ENCODE assay signal across 8 mouse cellular contexts in the genomic region with DNA sequence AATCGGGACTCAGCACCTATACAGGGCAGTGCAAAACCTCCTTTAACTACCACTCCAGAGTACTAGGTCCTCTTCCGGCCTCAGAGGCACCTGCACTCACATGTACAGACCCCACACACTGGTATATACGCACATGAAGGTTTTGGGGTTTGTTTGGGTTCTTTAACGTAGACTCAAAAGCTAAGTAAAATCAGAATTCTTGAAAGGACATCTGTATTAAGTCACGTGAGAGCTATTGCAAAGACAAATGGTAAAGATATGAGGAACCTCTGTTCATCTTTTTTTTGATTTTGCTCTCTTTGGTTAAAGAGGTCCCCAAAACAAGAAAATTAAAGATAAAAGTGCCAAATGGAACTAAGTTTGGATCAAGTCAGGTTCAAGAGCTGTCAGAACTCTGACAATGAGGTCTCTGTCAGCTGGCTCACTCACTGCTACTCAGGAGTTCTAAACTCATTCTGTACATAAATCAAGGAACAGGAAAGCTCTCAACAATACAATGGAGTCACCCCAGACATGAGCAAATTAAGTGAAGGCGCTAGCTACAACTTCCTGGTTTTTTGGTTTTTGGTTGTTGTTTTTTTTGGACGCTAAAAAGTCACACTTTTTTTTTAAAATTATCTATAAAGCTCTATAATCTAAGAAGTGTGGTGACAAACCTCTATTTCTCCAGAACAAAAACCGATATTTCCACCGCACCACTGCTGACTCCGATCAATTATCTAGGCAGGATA. TPM values are rescaled to one million over a fixed set of nuclear protein-coding genes. Genes with fewer than 3 reads are reported as not detected.
DNase-seq lines count a peak whose midpoint lies in the region; ATAC-seq and TF ChIP-seq lines count a peak whose summit lies in the region.

No protein-coding gene starts in this region.

- peaks cover 8% of the 10 kb centered on the region for H3K4me1 ChIP-seq in thymus, adult 2 months (replicated peaks; ENCODE audit: control insufficient read depth, insufficient read depth, low read length)
- H3K4me1 ChIP-seq in limb, embryonic 13.5 days: peaks cover 10% of the 10 kb centered on the region
- H3K4me1 ChIP-seq in stomach, embryonic 15.5 days: peaks cover 6% of the 10 kb centered on the region; the same call in 1 of the 2 replicates

- H3K9me3 ChIP-seq in limb, embryonic 13.5 days: no peaks in the 10 kb centered on the region
- no peaks in the 10 kb centered on the region for H3K9me3 ChIP-seq in stomach, embryonic 15.5 days

- H3K4me2 ChIP-seq in limb, embryonic 13.5 days (replicated peaks): peak overlapping the region; percentile 68
- H3K4me2 ChIP-seq in stomach, embryonic 15.5 days: peak overlapping the region; percentile 52

- H3K4me3 ChIP-seq in thymus, adult 2 months (ENCODE audit: control insufficient read depth, insufficient read depth, low read length): peak overlapping the region; percentile 92
- H3K4me3 ChIP-seq in limb, embryonic 13.5 days: peak overlapping the region; percentile 98
- H3K4me3 ChIP-seq in stomach, embryonic 15.5 days (replicated peaks): peak overlapping the region; percentile 99

- no peaks in the 10 kb centered on the region for H3K27me3 ChIP-seq in thymus, adult 2 months (ENCODE audit: control insufficient read depth, insufficient read depth, low read length)
- H3K27me3 ChIP-seq in limb, embryonic 13.5 days: no peaks in the 10 kb centered on the region
- H3K27me3 ChIP-seq in stomach, embryonic 15.5 days (replicated peaks): no peaks in the 10 kb centered on the region

- TF ChIP-seq CTCF in thymus, adult 2 months (IDR thresholded peaks at IDR 0.05; ENCODE audit: borderline replicate concordance, control insufficient read depth, extremely low read depth, insufficient read depth, low read length, poor library complexity): no peak

- H3K27ac ChIP-seq in thymus, adult 2 months (ENCODE audit: control insufficient read depth, insufficient read depth, low read length): peak overlapping the region; percentile 67; the same call in 1 of the 2 replicates
- no peak overlapping the region for H3K27ac ChIP-seq in limb, embryonic 13.5 days
- H3K27ac ChIP-seq in stomach, embryonic 15.5 days: peak overlapping the region; percentile 99

- WGBS in thymus, adult 2 months: 22% methylated on average over 10 of the region's 10 CpGs
- 40% methylated on average over 10 of the region's 10 CpGs for WGBS in limb, embryonic 13.5 days
- WGBS in stomach, embryonic 15.5 days: 31% methylated on average over 10 of the region's 10 CpGs

- DNase-seq in CD4-positive, CD25-positive, alpha-beta regulatory T cell, adult 2 months (ENCODE audit: low read depth, low spot score): peak; percentile 24
- DNase-seq in thymus, adult 2 months: no peak
- no peak for DNase-seq in thymus, postnatal 4 days
- no peak for DNase-seq in spleen, postnatal 36 days (ENCODE audit: low spot score in 2 of 2)
- DNase-seq in urinary bladder, adult 18-20 months (ENCODE audit: low spot score in 2 of 2): no peak

- no peak for ATAC-seq in CD4-positive, CD25-positive, alpha-beta regulatory T cell, adult 4 months
- no peak for ATAC-seq in limb, embryonic 13.5 days (ENCODE audit: low FRiP score, low read depth)
- no peak for ATAC-seq in stomach, embryonic 15.5 days (ENCODE audit: insufficient read depth, low FRiP score, low read depth)

- peaks cover 6% of the 10 kb centered on the region; the same call in 1 of the 2 replicates for H3K36me3 ChIP-seq in thymus, adult 2 months (ENCODE audit: control insufficient read depth, insufficient read depth, low read length)
- H3K36me3 ChIP-seq in limb, embryonic 13.5 days: peaks cover 14% of the 10 kb centered on the region; the same call in 1 of the 2 replicates
- no peaks in the 10 kb centered on the region for H3K36me3 ChIP-seq in stomach, embryonic 15.5 days

- no peak for TF ChIP-seq POLR2A in thymus, adult 2 months (IDR thresholded peaks at IDR 0.05; ENCODE audit: control insufficient read depth, extremely low read depth, insufficient read depth, low read length, poor library complexity)

- H3K9ac ChIP-seq in limb, embryonic 13.5 days: peak overlapping the region; percentile 97
- peak overlapping the region; percentile 99 for H3K9ac ChIP-seq in stomach, embryonic 15.5 days

RNA-seq across cellular contexts. Expression of a gene that starts 1.1 kb away (rescaled TPM):
- polyA plus RNA-seq in CD4-positive, CD25-positive, alpha-beta regulatory T cell, adult 4 months (2017; shearing (Covaris generic)): 10 to 100 TPM; 22.9 to 28.5 TPM
- 94.5 and 111 TPM in 2 replicates for polyA plus RNA-seq in thymus, adult 2 months (2012; rRNA removed)
- 27.1 and 29.1 TPM in 2 replicates for polyA plus RNA-seq in limb, embryonic 13.5 days (2015; fragmentation: Nextera tagmentation; extraction: Ambion mirVana)
- polyA plus RNA-seq in stomach, embryonic 15.5 days (2015; fragmentation: Nextera tagmentation; extraction: Ambion mirVana): 24.3 and 27.5 TPM in 2 replicates

RNA-seq across cellular contexts. Expression of a gene that starts 40.1 kb away (rescaled TPM):
- polyA plus RNA-seq in CD4-positive, CD25-positive, alpha-beta regulatory T cell, adult 4 months (2017; shearing (Covaris generic)): 10 to 100 TPM; 89.4 to 93.4 TPM
- 14.8 and 15.7 TPM in 2 replicates for polyA plus RNA-seq in thymus, adult 2 months (2012; rRNA removed)
- 64.6 and 64.8 TPM in 2 replicates for polyA plus RNA-seq in limb, embryonic 13.5 days (2015; fragmentation: Nextera tagmentation; extraction: Ambion mirVana)
- polyA plus RNA-seq in stomach, embryonic 15.5 days (2015; fragmentation: Nextera tagmentation; extraction: Ambion mirVana): 48.7 and 50.3 TPM in 2 replicates
